Mouse (Mus musculus) hindbrain, embryonic 13.5 days (tissue): Measurements from ENCODE around the gene Dnmt3c. TPM values are rescaled to one million over a fixed set of nuclear protein-coding genes. Genes with fewer than 3 reads are reported as not detected.

Source experiments
- polyA plus RNA-seq: library from polyadenylated mRNA; unstranded; fragments of >200 nt; fragmentation: Nextera tagmentation; extraction: Ambion mirVana; gene quantifications from 2 replicates; pipeline ENCODE4 v1.2.1, GENCODE M21; 2015

The Dnmt3c gene
- polyA plus RNA-seq, 1 experiment from 2014 or later = not detected

Other genes with a start within 250 kb of the Dnmt3c start
- not detected in 2 replicates for gene 4930404H24Rik, start 203.9 kb upstream of the Dnmt3c start, polyA plus RNA-seq
- 42.4 and 43.8 TPM in 2 replicates for gene Nol4l, start 166.7 kb upstream of the Dnmt3c start, polyA plus RNA-seq
- 88.3 and 88.8 TPM in 2 replicates for gene Commd7, start 63.9 kb upstream of the Dnmt3c start, polyA plus RNA-seq
- gene Dnmt3b, start 47.2 kb upstream of the Dnmt3c start, polyA plus RNA-seq = 4.4 and 4.9 TPM in 2 replicates
- gene Mapre1, start 44.6 kb downstream of the Dnmt3c start, polyA plus RNA-seq = 430 and 438 TPM in 2 replicates
- gene Efcab8, start 83.3 kb downstream of the Dnmt3c start, polyA plus RNA-seq = not detected in 2 replicates
- not detected in 2 replicates for gene Sun5, start 174.4 kb downstream of the Dnmt3c start, polyA plus RNA-seq
- gene Bpifb2, start 178.4 kb downstream of the Dnmt3c start, polyA plus RNA-seq = not detected in 2 replicates
- not detected in 2 replicates for gene Bpifb6, start 203.7 kb downstream of the Dnmt3c start, polyA plus RNA-seq
- gene Bpifb3, start 221.6 kb downstream of the Dnmt3c start, polyA plus RNA-seq = 0.12 TPM in 1 of 2 replicates, not detected in the other
- not detected in 2 replicates for gene Bpifb4, start 241.6 kb downstream of the Dnmt3c start, polyA plus RNA-seq